In genomic region chr2:134107286-134107685, GRCm38 (mm10) we compare ENCODE assay signal across 22 mouse cellular contexts.
DNase-seq lines count a peak whose midpoint lies in the region; ATAC-seq and TF ChIP-seq lines count a peak whose summit lies in the region.
"Had no signal": no experiment of that assay in that cellular context is flagged by ENCODE, and none has a peak within 500 bp of the region (broad histone marks: within the 10 kb centered on the region; RNA-seq: fewer than 3 reads in every experiment).

No protein-coding gene starts in this region.

- no peak overlapping the region for H3K9ac ChIP-seq in heart, adult 2 months (ENCODE audit: low read depth, low read length)
- H3K9ac ChIP-seq in heart, embryonic 12.5 days, result no peak overlapping the region
- H3K9ac ChIP-seq in ES-E14 (ENCODE audit: insufficient read depth, low read depth, low read length, poor library complexity, severe bottlenecking), result no peak overlapping the region
- no peak overlapping the region for H3K9ac ChIP-seq in midbrain, embryonic 14.5 days (replicated peaks; ENCODE audit: low read length)
- H3K9ac ChIP-seq: heart, embryonic 15.5 days; midbrain, embryonic 15.5 days; neural tube, embryonic 15.5 days had no signal

- intact Hi-C loops in heart, adult 2 months (cut with DNase I), result no loop called here

- no peak overlapping the region for H3K27ac ChIP-seq in heart, adult 2 months
- no peak overlapping the region for H3K27ac ChIP-seq in heart, embryonic 12.5 days (ENCODE audit: poor library complexity, severe bottlenecking)
- H3K27ac ChIP-seq in ES-E14 (ENCODE audit: insufficient read depth, low read depth, low read length, poor library complexity, severe bottlenecking), result no peak overlapping the region
- H3K27ac ChIP-seq in midbrain, embryonic 14.5 days (replicated peaks; ENCODE audit: low read depth, low read length), result no peak overlapping the region
- H3K27ac ChIP-seq: heart, embryonic 15.5 days; midbrain, embryonic 15.5 days; neural tube, embryonic 15.5 days had no signal

- H3K79me2 ChIP-seq in heart, adult 2 months (replicated peaks; ENCODE audit: control insufficient read depth, insufficient read depth, low read length), result no peaks in the 10 kb centered on the region

- H3K4me2 ChIP-seq in heart, embryonic 12.5 days, result no peak overlapping the region
- H3K4me2 ChIP-seq in midbrain, embryonic 14.5 days (ENCODE audit: low read length), result no peak overlapping the region
- H3K4me2 ChIP-seq: heart, embryonic 15.5 days; midbrain, embryonic 15.5 days; neural tube, embryonic 15.5 days had no signal

- no peak overlapping the region for H3K4me3 ChIP-seq in heart, adult 2 months
- H3K4me3 ChIP-seq in heart, embryonic 12.5 days, result no peak overlapping the region
- H3K4me3 ChIP-seq in ES-E14 (ENCODE audit: insufficient read depth in 1 of 2, low read depth in 1 of 2, low read length in 2 of 2, poor library complexity in 1 of 2, severe bottlenecking in 1 of 2), result no peak overlapping the region
- H3K4me3 ChIP-seq in midbrain, embryonic 14.5 days (replicated peaks; ENCODE audit: low read depth, low read length), result no peak overlapping the region
- H3K4me3 ChIP-seq: erythroblast, embryonic 14.5 days; heart, embryonic 15.5 days; midbrain, embryonic 15.5 days; neural tube, embryonic 15.5 days had no signal

- DNase-seq in heart, adult 2 months, result no peak
- peak; percentile 4 for DNase-seq in 416B (ENCODE audit: low read depth)
- DNase-seq in ES-E14 (ENCODE audit: low read depth, low spot score), result peak; percentile 20
- no peak for DNase-seq in brain, embryonic 14.5 days (ENCODE audit: low read depth)
- DNase-seq in thymus, postnatal 14 days, result no peak
- DNase-seq in midbrain, embryonic 14.5 days, result no peak
- DNase-seq: adrenal gland, postnatal 10 days; cerebellum, adult 18-20 months; kidney, adult 2 months; kidney, postnatal 4 days; lung, postnatal 4 days; retina, postnatal 1 day; right cerebral cortex, postnatal 25 days; spleen, adult 18-20 months had no signal

- no peaks in the 10 kb centered on the region for H3K36me3 ChIP-seq in heart, adult 2 months (ENCODE audit: control insufficient read depth, insufficient read depth, low read length)
- H3K36me3 ChIP-seq in heart, embryonic 12.5 days, result no peaks in the 10 kb centered on the region
- H3K36me3 ChIP-seq in ES-E14 (ENCODE audit: control insufficient read depth, insufficient read depth, low read length, poor library complexity, severe bottlenecking), result no peaks in the 10 kb centered on the region
- no peaks in the 10 kb centered on the region for H3K36me3 ChIP-seq in midbrain, embryonic 14.5 days (ENCODE audit: control insufficient read depth, insufficient read depth, low read length)
- H3K36me3 ChIP-seq: heart, embryonic 15.5 days; midbrain, embryonic 15.5 days; neural tube, embryonic 15.5 days had no signal

- no peaks in the 10 kb centered on the region for H3K9me3 ChIP-seq in heart, embryonic 12.5 days (replicated peaks)
- H3K9me3 ChIP-seq in ES-E14 (ENCODE audit: control insufficient read depth, insufficient read depth, low read depth, low read length), result no peaks in the 10 kb centered on the region
- H3K9me3 ChIP-seq in midbrain, embryonic 14.5 days (ENCODE audit: control insufficient read depth, low read length), result no peaks in the 10 kb centered on the region
- H3K9me3 ChIP-seq: heart, embryonic 15.5 days; midbrain, embryonic 15.5 days; neural tube, embryonic 15.5 days had no signal

- no peak for ATAC-seq in heart, embryonic 12.5 days (ENCODE audit: insufficient number of reproducible peaks, low FRiP score)
- ATAC-seq in midbrain, embryonic 14.5 days (ENCODE audit: low FRiP score, low TSS enrichment), result no peak
- no peak for ATAC-seq in CD4-positive, CD25-positive, alpha-beta regulatory T cell, adult 4 months
- ATAC-seq: forebrain, embryonic 16.5 days; hindbrain, embryonic 16.5 days; midbrain, embryonic 15.5 days had no signal

- in situ Hi-C loops in ES-E14 (cut with MboI; ENCODE audit: low sequenced_read_pairs in 2 of 2, unreplicated experiment in 2 of 2), result no loop called here

- peak; percentile 28; the same call in 1 of the 2 replicates for TF ChIP-seq CTCF in heart, adult 2 months (IDR thresholded peaks at IDR 0.05)
- peak; percentile 5; the same call in 1 of the 2 replicates for TF ChIP-seq CTCF in brain, embryonic 14.5 days (IDR thresholded peaks at IDR 0.05; ENCODE audit: borderline replicate concordance, extremely low read depth, insufficient read depth, insufficient read length)

- no peak for TF ChIP-seq POLR2A in heart, adult 2 months (IDR thresholded peaks at IDR 0.05; ENCODE audit: insufficient read depth, low read depth, low read length)
- no peak for TF ChIP-seq POLR2A in brain, embryonic 14.5 days (IDR thresholded peaks at IDR 0.05; ENCODE audit: borderline replicate concordance, extremely low read depth, insufficient read depth, insufficient read length, poor library complexity, severe bottlenecking)

- TF ChIP-seq EP300 in heart, adult 2 months (IDR thresholded peaks at IDR 0.05; ENCODE audit: insufficient read depth, low read depth, low read length), result no peak

- no peaks in the 10 kb centered on the region for H3K4me1 ChIP-seq in heart, adult 2 months (ENCODE audit: control insufficient read depth, insufficient read depth, low read length)
- H3K4me1 ChIP-seq in heart, embryonic 12.5 days (replicated peaks), result no peaks in the 10 kb centered on the region
- no peaks in the 10 kb centered on the region for H3K4me1 ChIP-seq in ES-E14 (ENCODE audit: control insufficient read depth in 2 of 2, insufficient read depth in 2 of 2, low read length in 2 of 2, poor library complexity in 1 of 2)
- H3K4me1 ChIP-seq in midbrain, embryonic 14.5 days (ENCODE audit: control insufficient read depth, insufficient read depth, low read length), result no peaks in the 10 kb centered on the region
- H3K4me1 ChIP-seq: heart, embryonic 15.5 days; midbrain, embryonic 15.5 days; neural tube, embryonic 15.5 days had no signal

- H3K27me3 ChIP-seq in heart, adult 2 months (ENCODE audit: control insufficient read depth, insufficient read depth, low read length), result no peaks in the 10 kb centered on the region
- no peaks in the 10 kb centered on the region for H3K27me3 ChIP-seq in heart, embryonic 12.5 days (replicated peaks)
- H3K27me3 ChIP-seq in midbrain, embryonic 14.5 days (ENCODE audit: control insufficient read depth, insufficient read depth, low read length), result no peaks in the 10 kb centered on the region
- H3K27me3 ChIP-seq: heart, embryonic 15.5 days; midbrain, embryonic 15.5 days; neural tube, embryonic 15.5 days had no signal

TF ChIP-seq in ES-E14, 5 proteins besides CTCF, POLR2A, EP300 and RAD21:
- TF ChIP-seq ZC3H11A (IDR thresholded peaks at IDR 0.05; ENCODE audit: borderline replicate concordance, low read depth, low read length), result peak; percentile 56
- TF ChIP-seq CHD2 (IDR thresholded peaks at IDR 0.05; ENCODE audit: low read depth, low read length), result no peak

Comparison
In these comparisons a context has a peak if more than half of its experiments do, and no peak if none do; other contexts are left out.
1. DNase-seq: peak in 416B (single experiment) and ES-E14 (single experiment); none in heart, adult 2 months (0 of 2), brain, embryonic 14.5 days (single experiment), thymus, postnatal 14 days (single experiment) and midbrain, embryonic 14.5 days (single experiment).